Mouse (Mus musculus) intestine, postnatal 0 days (tissue): Measurements from ENCODE around the gene Ndufab1. TPM values are rescaled to one million over a fixed set of nuclear protein-coding genes. Genes with fewer than 3 reads are reported as not detected.

Experiments
- ATAC-seq: fragments of 200-750 bp; cut with Nextera tagmentation; 2 replicates; pipeline ENCODE4 v1.8.0; 2017; ENCODE audit warnings: mild to moderate bottlenecking, moderate TSS enrichment, moderate library complexity
- H3K27ac ChIP-seq: fragments of 300-500 bp; sonication (generic); 2 replicates; pipeline ENCODE4 v1.5.1; 2014; ENCODE audit warnings: mild to moderate bottlenecking, low read depth, low read length, moderate library complexity
- H3K27me3 ChIP-seq: fragments of 300-500 bp; sonication (generic); replicated peaks from 2 replicates; pipeline ENCODE4 v1.6.1; 2014; ENCODE audit warnings: low read length, mixed read lengths; ENCODE audit not compliant: control insufficient read depth, insufficient read depth
- H3K36me3 ChIP-seq: fragments of 300-500 bp; sonication (generic); 2 replicates; pipeline ENCODE4 v1.6.1; 2014; ENCODE audit warnings: mild to moderate bottlenecking, moderate library complexity; ENCODE audit not compliant: control insufficient read depth, insufficient read depth
- H3K4me1 ChIP-seq: fragments of 300-500 bp; sonication (generic); replicated peaks from 2 replicates; pipeline ENCODE4 v1.6.1; 2014; ENCODE audit warnings: antibody characterized with exemption, low read length, mixed read lengths; ENCODE audit not compliant: control insufficient read depth, insufficient read depth
- H3K4me2 ChIP-seq: fragments of 300-500 bp; sonication (generic); replicated peaks from 2 replicates; pipeline ENCODE4 v1.6.1; 2014; ENCODE audit warnings: low read depth, mild to moderate bottlenecking, moderate library complexity
- H3K4me3 ChIP-seq: fragments of 300-500 bp; sonication (generic); 2 replicates; pipeline ENCODE4 v1.5.1; 2014; ENCODE audit warnings: low read depth, low read length
- H3K9ac ChIP-seq: fragments of 300-500 bp; sonication (generic); 2 replicates; pipeline ENCODE4 v1.6.1; 2014; ENCODE audit warnings: mild to moderate bottlenecking, low read depth, low read length
- H3K9me3 ChIP-seq: fragments of 300-500 bp; sonication (generic); 2 replicates; pipeline ENCODE4 v1.6.1; 2016; ENCODE audit warnings: mixed run types; ENCODE audit not compliant: control insufficient read depth
- CTCF ChIP-seq: sonication (generic); IDR thresholded peaks from 2 replicates; pipeline ENCODE4 v1.5.1; 2016; ENCODE audit warnings: low read depth, mild to moderate bottlenecking, control low read depth, antibody characterized with exemption, moderate library complexity
- WGBS: fragments of 180-500 bp; shearing (Covaris S2); extraction: QIAGEN DNeasy Blood & Tissue Kit; methylation state at CpG from one replicate; pipeline ENCODE4 v1.1.7; 2014; 5-methylcytosine and 5-hydroxymethylcytosine counted together
- polyA plus RNA-seq: library from polyadenylated mRNA; unstranded; fragments of >200 nt; fragmentation: Nextera tagmentation; extraction: Ambion mirVana; gene quantifications from 2 replicates; pipeline ENCODE4 v1.2.1, GENCODE M21; 2015

The Ndufab1 gene
- polyA plus RNA-seq, 1 experiment from 2014 or later: 956 TPM

- no peak overlapping the region for H3K27ac ChIP-seq
- H3K36me3 ChIP-seq: peaks cover 41% of the 10 kb centered on the region
- H3K27me3 ChIP-seq: no peaks in the 10 kb centered on the region
- no peak overlapping the region for H3K4me3 ChIP-seq
- peaks cover 4% of the 10 kb centered on the region; the same call in 1 of the 2 replicates for H3K4me1 ChIP-seq
- WGBS: 39% methylated on average over 4 of the region's 4 CpGs
- H3K4me2 ChIP-seq: no peak overlapping the region
- ATAC-seq: 0 out of 2 replicates have a peak, but pooled peaks have one; percentile 11
- TF ChIP-seq CTCF: peak; percentile 94
- no peaks in the 10 kb centered on the region for H3K9me3 ChIP-seq
- no peak overlapping the region for H3K9ac ChIP-seq
These were observed 2.5 kb downstream of the Ndufab1 start for GRCm38 (mm10) chr7:122099222-122099621.

DNA sequence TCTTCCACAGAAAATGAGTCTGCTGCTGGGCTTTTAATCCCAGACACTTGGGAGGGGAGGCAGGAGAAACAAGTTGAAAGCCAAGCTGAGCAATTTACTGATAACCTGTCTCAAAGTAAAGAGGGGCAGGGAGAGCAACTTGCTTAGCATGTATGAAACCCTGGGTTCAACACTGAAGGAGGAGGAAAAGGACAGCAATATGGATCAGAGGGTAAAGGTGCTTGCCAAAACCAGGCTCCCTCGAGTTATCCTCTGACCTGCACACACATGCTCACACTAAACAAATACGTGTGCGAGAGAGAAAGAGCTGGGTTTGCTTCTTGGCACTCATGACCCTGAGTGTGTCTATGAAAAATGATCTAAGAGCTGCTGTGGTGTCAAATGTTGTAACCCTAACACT, 3.7 kb downstream of the Ndufab1 start:
- no peak for ATAC-seq
- Histone ChIP-seq H3K27ac (no peak overlapping the region), H3K4me1 (peaks cover 4% of the 10 kb centered on the region; the same call in 1 of the 2 replicates), H3K4me2 (no peak overlapping the region), H3K27me3 (no peaks in the 10 kb centered on the region), H3K9ac (no peak overlapping the region), H3K9me3 (no peaks in the 10 kb centered on the region), H3K36me3 (peaks cover 48% of the 10 kb centered on the region), H3K4me3 (no peak overlapping the region)
- TF ChIP-seq CTCF: no peak
- WGBS: 85% methylated on average over 3 of the region's 3 CpGs

GRCm38 (mm10) chr7:122094564-122095330, 6.9 kb downstream of the Ndufab1 start:
- ATAC-seq: peak; percentile 78
- H3K9me3 ChIP-seq: no peaks in the 10 kb centered on the region
- peaks cover 78% of the 10 kb centered on the region for H3K36me3 ChIP-seq
- 72% methylated on average over 2 of the region's 2 CpGs for WGBS
- no peak overlapping the region for H3K4me2 ChIP-seq
- no peak overlapping the region for H3K9ac ChIP-seq
- 0 out of 2 replicates have a peak, but pooled peaks cover 2% of the 10 kb centered on the region for H3K4me1 ChIP-seq
- H3K4me3 ChIP-seq: no peak overlapping the region
- no peaks in the 10 kb centered on the region for H3K27me3 ChIP-seq
- peak overlapping the region; percentile 41 for H3K27ac ChIP-seq
- peak; percentile 67 for TF ChIP-seq CTCF

- no peak for ATAC-seq
- 85% methylated on average over 11 of the region's 11 CpGs for WGBS
- Histone ChIP-seq H3K9ac (no peak overlapping the region), H3K4me1 (no peaks in the 10 kb centered on the region), H3K9me3 (no peaks in the 10 kb centered on the region), H3K4me3 (no peak overlapping the region), H3K4me2 (no peak overlapping the region), H3K27me3 (no peaks in the 10 kb centered on the region), H3K36me3 (peaks cover 59% of the 10 kb centered on the region), H3K27ac (no peak overlapping the region)
- TF ChIP-seq CTCF: no peak
These were observed 14.3 kb downstream of the Ndufab1 start for GRCm38 (mm10) chr7:122087195-122087982.

DNA sequence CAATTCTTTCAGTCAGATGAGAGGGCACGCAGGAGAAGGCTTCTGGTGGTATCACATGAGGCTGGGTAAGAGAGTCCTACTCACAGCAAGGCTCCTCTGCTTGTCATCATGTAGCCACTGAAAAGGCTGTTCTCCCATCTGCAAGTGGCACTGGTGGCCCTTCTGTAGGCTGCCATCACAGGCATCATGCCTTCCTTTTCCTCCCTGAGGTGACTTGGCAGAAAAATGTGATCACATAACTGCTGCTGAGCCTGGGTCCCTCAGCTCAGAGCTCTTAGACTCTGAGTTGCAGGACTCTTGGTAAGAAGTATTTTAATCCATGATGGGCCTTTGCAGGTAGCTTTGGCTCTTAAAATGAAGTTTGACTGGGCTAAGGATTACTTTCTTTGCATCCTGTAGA, 20.6 kb downstream of the Ndufab1 start:
- no peak overlapping the region for H3K4me3 ChIP-seq
- no peaks in the 10 kb centered on the region for H3K27me3 ChIP-seq
- no peak overlapping the region for H3K27ac ChIP-seq
- H3K4me1 ChIP-seq: no peaks in the 10 kb centered on the region
- no peak for TF ChIP-seq CTCF
- peaks cover 39% of the 10 kb centered on the region for H3K36me3 ChIP-seq
- H3K4me2 ChIP-seq: no peak overlapping the region
- H3K9me3 ChIP-seq: no peaks in the 10 kb centered on the region
- WGBS: 96% methylated on average over 1 of the region's 1 CpGs
- ATAC-seq: no peak
- no peak overlapping the region for H3K9ac ChIP-seq
